Mouse (Mus musculus) heart, adult 2 months (tissue): Measurements from ENCODE around the gene Mrpl10.

Experiments used
- CTCF ChIP-seq: fragments of 200-600 bp; IDR thresholded peaks from 2 replicates; pipeline ENCODE4 v1.8.1; 2022; ENCODE audit warnings: antibody characterized with exemption, mild to moderate bottlenecking, moderate library complexity
- EP300 ChIP-seq: fragments of 200-500 bp; IDR thresholded peaks from 2 replicates; pipeline ENCODE4 v1.6.1; 2011; ENCODE audit warnings: low read depth, low read length, control low read depth; ENCODE audit not compliant: insufficient read depth
- POLR2A ChIP-seq: fragments of 200-500 bp; IDR thresholded peaks from 2 replicates; pipeline ENCODE4 v1.6.1; 2011; ENCODE audit warnings: mild to moderate bottlenecking, low read depth, low read length, control low read depth; ENCODE audit not compliant: insufficient read depth

DNA sequence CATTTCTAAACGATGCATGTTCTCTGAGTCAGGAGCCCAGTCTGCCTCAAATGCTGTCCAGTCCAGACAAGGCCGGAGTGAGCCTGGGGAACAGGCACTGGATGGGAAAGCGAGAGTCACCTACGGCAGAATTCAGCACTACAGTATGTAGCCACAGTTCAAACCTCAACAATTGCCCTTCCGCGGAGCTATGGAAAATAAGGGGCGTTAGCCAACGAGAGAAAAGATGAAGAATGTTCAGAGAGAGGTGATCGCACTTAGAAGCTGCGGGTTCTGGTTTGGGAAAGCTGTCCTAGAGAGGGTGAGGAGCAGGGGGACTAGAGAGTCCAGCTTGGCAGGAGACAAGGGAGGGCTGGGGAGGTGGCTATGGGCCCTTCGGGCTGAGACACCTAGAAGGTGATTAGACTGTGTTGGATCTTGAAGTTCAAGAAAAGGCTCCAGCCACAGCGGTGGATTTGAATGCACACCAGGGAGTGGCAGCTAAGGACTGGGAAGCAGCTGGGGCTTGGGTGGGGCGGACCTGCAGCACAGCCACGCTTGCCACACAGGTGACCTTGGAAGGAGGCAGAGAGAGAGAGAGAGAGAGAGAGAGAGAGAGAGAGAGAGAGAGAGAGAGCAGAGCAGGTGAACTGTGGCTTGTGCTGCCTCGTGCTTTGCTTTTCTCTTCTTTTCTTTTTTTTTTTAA lies 43.6 kb downstream of the Mrpl10 start:
- TF ChIP-seq POLR2A (no peak), CTCF (no peak), EP300 (no peak)
